Mouse (Mus musculus) midbrain, embryonic 15.5 days (tissue): ENCODE data around the gene Csmd2. TPM values are rescaled to one million over a fixed set of nuclear protein-coding genes. Genes with fewer than 3 reads are reported as not detected.

Experiments
- ATAC-seq: fragments of 200-750 bp; cut with Nextera tagmentation; replicated peaks from 2 replicates; pipeline ENCODE4 v1.8.0; 2017; ENCODE audit warnings: moderate TSS enrichment
- H3K27ac ChIP-seq: fragments of 300-500 bp; sonication (generic); 2 replicates; pipeline ENCODE4 v1.5.1; 2015; ENCODE audit warnings: mild to moderate bottlenecking, inconsistent platforms
- H3K27me3 ChIP-seq: fragments of 300-500 bp; sonication (generic); replicated peaks from 2 replicates; pipeline ENCODE4 v1.6.1; 2015; ENCODE audit warnings: inconsistent platforms
- H3K36me3 ChIP-seq: fragments of 300-500 bp; sonication (generic); replicated peaks from 2 replicates; pipeline ENCODE4 v1.6.1; 2015; ENCODE audit warnings: inconsistent platforms
- H3K4me1 ChIP-seq: fragments of 300-500 bp; sonication (generic); 2 replicates; pipeline ENCODE4 v1.6.1; 2015; ENCODE audit warnings: inconsistent platforms
- H3K4me2 ChIP-seq: fragments of 300-500 bp; sonication (generic); 2 replicates; pipeline ENCODE4 v1.6.1; 2015; ENCODE audit warnings: inconsistent platforms, mild to moderate bottlenecking, moderate library complexity
- H3K4me3 ChIP-seq: fragments of 300-500 bp; sonication (generic); 2 replicates; pipeline ENCODE4 v1.5.1; 2015; ENCODE audit warnings: mild to moderate bottlenecking, inconsistent platforms
- H3K9ac ChIP-seq: fragments of 300-500 bp; sonication (generic); 2 replicates; pipeline ENCODE4 v1.6.1; 2015; ENCODE audit warnings: mild to moderate bottlenecking, inconsistent platforms
- H3K9me3 ChIP-seq: fragments of 300-500 bp; sonication (generic); 2 replicates; pipeline ENCODE4 v1.6.1; 2016; ENCODE audit warnings: inconsistent platforms
- WGBS: fragments of 180-500 bp; shearing (Covaris S2); methylation state at CpG from one replicate; pipeline ENCODE4 v1.1.7; 2015; ENCODE audit warnings: mixed read lengths; 5-methylcytosine and 5-hydroxymethylcytosine counted together
- polyA plus RNA-seq: library from polyadenylated mRNA; unstranded; fragments of >200 nt; fragmentation: Nextera tagmentation; extraction: Ambion mirVana; gene quantifications from 2 replicates; pipeline ENCODE4 v1.2.1, GENCODE M21; 2015

The Csmd2 gene
- polyA plus RNA-seq, 1 experiment from 2014 or later = 15.1 TPM

DNA sequence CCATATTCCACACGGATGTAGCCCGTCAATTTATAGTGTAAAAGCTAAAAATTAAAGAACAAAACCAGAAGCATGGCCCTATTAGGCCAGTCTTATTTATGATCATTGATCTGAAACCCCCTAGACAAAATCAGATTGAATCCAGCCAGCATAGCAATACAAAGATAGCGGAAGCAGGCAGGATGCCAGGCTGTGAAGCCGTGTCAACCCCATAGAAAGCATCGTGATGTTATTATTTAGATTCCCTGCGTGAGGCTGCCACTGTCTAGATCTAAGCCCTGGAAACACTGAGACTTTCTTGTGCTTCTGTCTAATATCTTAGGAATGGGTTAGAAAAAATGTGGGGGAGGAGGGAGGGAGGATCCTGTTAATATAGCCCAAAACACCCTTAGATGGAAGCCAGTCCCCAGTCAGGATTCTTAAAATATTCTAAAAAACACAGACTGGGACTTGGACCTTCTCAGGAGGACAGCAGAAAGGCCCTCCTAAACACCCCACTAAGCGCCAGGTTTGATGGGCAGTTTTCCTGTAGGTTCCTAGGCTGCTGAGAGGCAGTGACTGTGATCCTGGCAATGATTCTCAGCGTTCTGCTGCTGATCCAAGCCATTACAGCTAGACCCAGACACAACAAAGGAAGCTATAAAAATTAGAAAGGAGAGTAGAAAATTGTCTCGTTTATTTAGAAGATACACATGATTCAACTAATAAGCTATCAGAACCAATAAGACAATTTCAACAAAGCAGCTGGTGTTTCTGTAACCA, 419.6 kb downstream of the Csmd2 start:
- Histone ChIP-seq H3K4me2 (no peak overlapping the region), H3K9ac (no peak overlapping the region), H3K27me3 (no peaks in the 10 kb centered on the region), H3K27ac (no peak overlapping the region), H3K9me3 (no peaks in the 10 kb centered on the region), H3K4me3 (no peak overlapping the region), H3K4me1 (peaks cover 7% of the 10 kb centered on the region), H3K36me3 (no peaks in the 10 kb centered on the region)
- ATAC-seq = no peak
- 55% methylated on average over 9 of the region's 9 CpGs for WGBS

DNA sequence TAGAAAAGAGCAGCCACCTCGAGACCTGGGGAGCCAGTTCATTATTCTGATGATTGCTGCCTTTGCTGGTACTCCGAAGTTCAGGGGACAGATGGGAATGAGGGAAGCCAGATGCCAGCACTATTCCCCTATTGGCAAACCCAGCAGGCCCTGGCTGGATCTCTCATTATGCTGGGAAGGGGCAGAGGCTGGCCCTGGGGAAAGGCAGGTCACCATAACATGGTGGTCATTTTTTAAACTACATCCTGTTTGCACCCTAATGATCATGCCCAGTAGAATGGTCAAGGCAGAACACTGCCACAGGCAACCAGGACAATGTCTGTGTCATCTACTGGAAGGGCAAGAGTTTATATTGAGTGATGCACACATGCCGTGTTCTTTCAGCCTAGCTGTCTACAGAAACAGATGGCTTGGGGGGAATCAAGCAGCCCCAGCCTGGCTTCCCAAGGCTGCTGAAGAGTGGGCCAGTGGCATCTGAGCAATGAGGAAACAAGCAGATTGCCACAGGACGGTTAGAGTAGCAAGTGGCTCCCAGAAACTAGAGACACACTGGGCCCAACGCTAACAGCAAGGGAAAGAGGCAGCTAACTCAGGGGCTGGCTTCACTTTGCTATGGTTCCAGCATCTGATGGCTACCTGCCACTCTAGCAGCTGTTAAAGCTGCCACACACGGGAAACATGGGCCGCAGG, 424.4 kb downstream of the Csmd2 start:
- Histone ChIP-seq H3K4me2 (no peak overlapping the region), H3K4me3 (no peak overlapping the region), H3K9me3 (no peaks in the 10 kb centered on the region), H3K9ac (no peak overlapping the region), H3K4me1 (peaks cover 11% of the 10 kb centered on the region), H3K27ac (no peak overlapping the region), H3K27me3 (no peaks in the 10 kb centered on the region), H3K36me3 (0 out of 2 replicates have a peak, but pooled peaks cover 7% of the 10 kb centered on the region)
- ATAC-seq = no peak
- 74% methylated on average over 7 of the region's 7 CpGs for WGBS

DNA sequence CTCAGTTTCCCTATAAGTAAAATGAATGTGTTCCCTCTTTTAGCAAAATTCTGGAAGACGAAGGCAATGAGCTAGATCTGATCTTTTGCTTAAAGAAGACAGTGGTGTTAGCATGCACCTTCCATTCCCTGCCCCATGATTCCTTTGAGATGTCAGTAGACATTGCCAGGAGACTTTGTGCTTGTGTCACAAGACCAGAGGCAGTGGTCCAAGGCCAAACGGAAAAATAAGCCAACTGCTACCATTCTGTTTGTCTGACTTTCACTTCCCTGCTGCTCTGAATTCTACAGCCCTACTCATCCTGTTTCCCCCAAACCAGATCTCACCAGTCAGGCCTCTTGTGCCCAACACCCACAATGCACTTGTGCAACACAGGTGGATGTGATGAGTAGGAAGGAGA, 427.1 kb downstream of the Csmd2 start:
- ATAC-seq = no peak
- Histone ChIP-seq H3K4me3 (no peak overlapping the region), H3K4me2 (no peak overlapping the region), H3K27ac (no peak overlapping the region), H3K27me3 (no peaks in the 10 kb centered on the region), H3K36me3 (0 out of 2 replicates have a peak, but pooled peaks cover 7% of the 10 kb centered on the region), H3K9me3 (no peaks in the 10 kb centered on the region), H3K4me1 (peaks cover 6% of the 10 kb centered on the region), H3K9ac (no peak overlapping the region)
- 93% methylated on average over 2 of the region's 2 CpGs for WGBS

DNA sequence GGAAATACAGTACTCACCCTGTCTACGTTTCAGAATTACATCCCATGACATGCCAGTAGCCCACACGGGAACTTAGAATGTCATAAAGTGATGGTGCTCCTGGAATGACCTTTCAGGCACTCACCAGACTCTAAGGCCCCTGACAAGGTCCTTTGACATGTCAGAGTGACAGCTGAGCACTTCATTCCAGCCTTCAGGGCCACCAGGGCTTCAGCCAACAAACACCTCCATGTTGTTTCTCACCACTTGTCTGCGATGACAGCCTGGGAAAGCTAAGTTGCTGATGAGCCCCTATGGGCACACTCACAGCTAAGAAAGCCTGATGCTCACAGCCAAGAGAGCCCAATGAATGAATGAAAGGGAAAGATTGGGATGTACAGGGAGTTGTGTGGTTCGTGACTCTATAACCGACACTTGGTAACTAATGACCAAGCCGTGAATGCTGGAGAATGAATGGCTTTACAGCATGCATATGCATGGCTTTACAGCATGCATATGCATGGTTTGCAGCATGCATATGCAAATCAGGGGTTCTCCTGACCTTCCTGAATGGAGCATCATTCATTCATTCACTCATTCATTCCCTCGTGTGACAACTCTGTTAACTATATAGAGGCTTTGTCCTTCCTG, 432.4 kb downstream of the Csmd2 start:
- 48% methylated on average over 7 of the region's 7 CpGs for WGBS
- Histone ChIP-seq H3K4me1 (peaks cover 6% of the 10 kb centered on the region), H3K9ac (no peak overlapping the region), H3K27me3 (no peaks in the 10 kb centered on the region), H3K4me2 (no peak overlapping the region), H3K27ac (no peak overlapping the region), H3K4me3 (no peak overlapping the region), H3K9me3 (no peaks in the 10 kb centered on the region), H3K36me3 (0 out of 2 replicates have a peak, but pooled peaks cover 3% of the 10 kb centered on the region)
- ATAC-seq = no peak

DNA sequence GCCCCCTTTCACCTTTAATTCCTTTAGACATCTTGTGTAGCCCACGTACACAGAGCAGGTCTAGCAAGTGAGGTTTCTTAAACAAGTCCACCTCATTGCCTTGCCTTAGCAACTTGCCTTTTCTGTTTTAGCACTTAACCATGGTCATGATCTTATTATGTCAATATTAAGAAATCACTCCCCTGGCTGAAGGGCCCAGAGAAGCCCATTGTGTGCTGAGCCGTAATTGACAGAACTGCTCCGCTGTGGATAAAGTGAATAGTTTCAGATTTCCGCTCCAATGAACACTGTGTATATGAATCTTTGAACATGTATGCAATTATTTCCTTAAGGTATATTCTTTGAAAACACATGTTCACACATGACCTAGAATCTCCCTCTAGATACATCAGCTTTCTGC, 434.8 kb downstream of the Csmd2 start:
- H3K9ac ChIP-seq = no peak overlapping the region
- H3K27me3 ChIP-seq = no peaks in the 10 kb centered on the region
- peaks cover 6% of the 10 kb centered on the region for H3K4me1 ChIP-seq
- no peaks in the 10 kb centered on the region for H3K9me3 ChIP-seq
- WGBS = 30% methylated on average over 4 of the region's 4 CpGs
- no peak overlapping the region for H3K4me3 ChIP-seq
- no peak overlapping the region for H3K4me2 ChIP-seq
- H3K27ac ChIP-seq = no peak overlapping the region
- no peak for ATAC-seq
- no peaks in the 10 kb centered on the region for H3K36me3 ChIP-seq

DNA sequence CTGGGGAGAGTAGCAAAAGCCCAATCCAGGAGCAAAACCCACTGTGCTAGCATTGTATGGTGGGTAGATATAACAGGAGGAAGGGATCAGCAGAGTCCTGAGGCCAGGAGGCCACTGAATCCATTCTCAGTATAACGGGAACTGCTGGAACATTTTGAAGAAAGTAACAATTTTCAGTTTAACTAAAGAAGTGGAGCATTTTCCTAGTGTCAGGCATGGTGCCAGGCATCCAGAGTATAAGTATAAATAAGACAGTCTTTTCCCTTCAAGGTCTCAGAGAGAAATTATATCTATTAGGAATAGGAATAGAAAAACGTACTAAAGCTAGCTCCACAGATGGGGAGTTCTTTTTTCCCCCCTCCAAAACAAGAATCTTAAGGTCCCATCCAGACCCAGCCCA, 437.7 kb downstream of the Csmd2 start:
- Histone ChIP-seq H3K36me3 (no peaks in the 10 kb centered on the region), H3K4me1 (peaks cover 25% of the 10 kb centered on the region), H3K4me3 (no peak overlapping the region), H3K27ac (no peak overlapping the region), H3K4me2 (no peak overlapping the region), H3K9ac (no peak overlapping the region), H3K27me3 (no peaks in the 10 kb centered on the region), H3K9me3 (no peaks in the 10 kb centered on the region)
- no peak for ATAC-seq
- WGBS = 68% methylated on average over 2 of the region's 2 CpGs

DNA sequence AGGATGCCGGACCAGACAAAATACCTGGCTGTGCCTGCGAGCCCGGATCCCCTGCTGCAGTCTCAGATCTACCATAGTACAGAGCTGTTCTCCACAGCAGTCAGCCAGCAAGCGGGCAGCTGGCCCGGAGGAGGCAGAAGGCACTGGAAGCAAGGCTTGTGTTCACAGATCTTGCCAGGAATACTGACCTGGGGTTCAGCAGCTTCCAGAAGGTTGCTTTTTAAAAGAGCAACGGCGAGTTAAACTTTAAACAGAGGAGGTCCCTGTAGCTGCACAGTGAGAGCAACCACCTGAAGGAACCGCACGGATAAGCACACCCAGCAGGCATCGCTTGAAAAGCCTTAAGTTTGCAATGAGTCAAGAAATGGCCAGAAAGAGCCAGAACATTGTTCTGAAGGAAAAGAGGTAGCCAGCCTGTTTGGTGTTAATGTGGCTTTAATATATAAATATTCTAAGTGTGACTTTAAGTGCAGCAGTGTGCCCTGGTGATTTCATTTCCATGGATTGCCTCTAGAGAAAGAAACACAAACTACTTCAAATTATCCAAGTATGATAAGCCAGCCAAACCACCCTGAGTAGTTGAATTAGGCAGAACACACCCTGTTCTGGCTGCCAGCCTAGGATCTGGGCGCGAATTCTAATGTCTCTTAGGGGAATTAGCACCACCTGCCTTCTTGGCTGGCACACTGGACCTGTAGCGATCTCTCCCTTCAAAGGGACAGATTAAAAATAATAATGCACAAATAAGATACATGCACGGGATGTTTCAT, 439.8 kb downstream of the Csmd2 start:
- WGBS = 78% methylated on average over 14 of the region's 14 CpGs
- no peaks in the 10 kb centered on the region for H3K36me3 ChIP-seq
- H3K4me1 ChIP-seq = peaks cover 21% of the 10 kb centered on the region
- H3K9ac ChIP-seq = no peak overlapping the region
- no peak for ATAC-seq
- no peak overlapping the region for H3K27ac ChIP-seq
- no peaks in the 10 kb centered on the region for H3K9me3 ChIP-seq
- H3K4me3 ChIP-seq = no peak overlapping the region
- no peaks in the 10 kb centered on the region for H3K27me3 ChIP-seq
- H3K4me2 ChIP-seq = no peak overlapping the region

DNA sequence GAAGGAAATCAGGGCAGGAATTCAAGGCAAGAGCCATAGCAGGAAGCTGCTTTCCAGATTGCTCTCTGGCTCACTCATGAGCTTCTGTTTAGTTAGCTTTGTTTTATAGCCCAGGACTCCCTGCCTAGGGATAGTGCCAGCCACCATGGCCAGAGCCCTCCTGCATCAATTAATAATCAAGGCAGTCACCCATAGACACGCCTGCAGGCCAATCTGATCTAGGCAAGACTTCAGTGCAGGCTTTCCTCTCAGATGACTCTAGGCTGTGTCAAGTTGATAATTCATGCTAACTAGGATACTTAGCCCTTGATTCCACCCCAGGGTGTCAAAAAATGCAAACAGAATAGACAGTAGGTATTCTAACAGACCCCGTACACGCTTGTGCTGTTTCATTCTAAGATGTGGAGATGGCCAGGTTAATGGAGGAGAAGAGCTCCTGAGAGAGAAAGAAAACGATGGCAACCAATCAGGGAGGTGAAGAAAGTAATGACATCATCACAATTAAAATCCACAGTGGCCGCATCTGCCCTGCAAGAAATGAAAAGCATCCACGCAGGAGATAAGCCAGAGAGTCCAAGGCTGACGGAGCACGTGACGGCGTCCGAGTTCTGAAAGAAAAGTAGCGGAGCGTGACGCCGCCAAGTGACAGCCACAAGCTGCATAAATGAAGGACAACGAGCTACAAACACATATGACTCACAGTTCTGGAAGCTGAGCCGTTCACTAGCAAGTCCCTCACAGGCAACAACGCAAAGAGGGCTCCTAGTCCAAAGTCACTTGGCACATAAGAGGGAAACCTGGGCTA, 440.8 kb downstream of the Csmd2 start:
- Histone ChIP-seq H3K27me3 (no peaks in the 10 kb centered on the region), H3K4me1 (peaks cover 18% of the 10 kb centered on the region), H3K4me3 (no peak overlapping the region), H3K9me3 (no peaks in the 10 kb centered on the region), H3K36me3 (no peaks in the 10 kb centered on the region), H3K27ac (peak overlapping the region; percentile 42), H3K4me2 (peak overlapping the region; percentile 28), H3K9ac (no peak overlapping the region)
- ATAC-seq = peak; percentile 70
- WGBS = 25% methylated on average over 18 of the region's 18 CpGs

DNA sequence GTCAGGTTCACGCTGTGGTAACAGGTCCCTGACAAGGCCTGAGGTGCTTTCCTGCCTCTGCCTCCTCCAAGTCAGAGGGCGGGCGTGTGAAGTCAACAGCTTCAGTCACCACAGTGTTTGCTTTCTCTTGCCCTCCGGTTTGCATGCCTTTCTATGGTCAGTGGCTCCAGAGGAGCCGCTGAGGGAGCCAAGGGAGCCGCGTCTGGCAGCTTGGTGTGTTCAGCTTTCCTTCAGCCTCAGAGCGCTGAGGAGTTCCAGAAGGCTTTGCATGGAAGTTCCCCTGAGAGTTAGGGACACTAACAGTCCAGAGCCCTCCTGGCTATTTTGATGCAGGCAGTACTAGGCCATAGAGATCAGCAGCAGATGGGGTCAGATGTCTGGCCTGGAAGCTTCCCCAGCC, 441.9 kb downstream of the Csmd2 start:
- 74% methylated on average over 8 of the region's 8 CpGs for WGBS
- H3K36me3 ChIP-seq = no peaks in the 10 kb centered on the region

DNA sequence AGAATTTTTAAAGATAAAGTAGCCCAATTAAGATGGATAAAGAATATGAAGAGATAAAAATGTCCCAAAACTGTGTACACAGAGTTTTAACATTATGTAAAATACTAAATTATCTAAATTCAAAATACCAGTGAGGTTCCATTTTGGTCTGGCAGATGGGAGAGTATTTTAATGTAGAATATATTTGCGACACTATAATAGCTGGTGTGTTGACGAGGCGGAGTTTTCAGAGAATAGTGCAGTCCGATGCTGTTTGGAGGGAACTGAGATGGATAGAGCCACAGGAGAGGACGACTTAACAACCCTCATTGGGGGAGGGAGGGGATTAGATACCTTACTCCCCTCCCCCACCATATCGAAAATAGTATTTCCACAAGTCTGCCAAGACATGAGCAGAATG, 452.9 kb downstream of the Csmd2 start:
- Histone ChIP-seq H3K27me3 (no peaks in the 10 kb centered on the region), H3K9me3 (no peaks in the 10 kb centered on the region), H3K9ac (no peak overlapping the region), H3K4me3 (no peak overlapping the region), H3K36me3 (no peaks in the 10 kb centered on the region), H3K4me1 (peaks cover 11% of the 10 kb centered on the region), H3K27ac (no peak overlapping the region), H3K4me2 (no peak overlapping the region)
- no peak for ATAC-seq
- 79% methylated on average over 6 of the region's 6 CpGs for WGBS

More for the DNA sequence above, 441.9 kb downstream of the Csmd2 start:
- H3K27me3 ChIP-seq = no peaks in the 10 kb centered on the region
- no peak overlapping the region for H3K4me3 ChIP-seq
- no peaks in the 10 kb centered on the region for H3K9me3 ChIP-seq
- no peak for ATAC-seq
- peaks cover 18% of the 10 kb centered on the region for H3K4me1 ChIP-seq
- H3K4me2 ChIP-seq = no peak overlapping the region
- H3K9ac ChIP-seq = no peak overlapping the region
- no peak overlapping the region for H3K27ac ChIP-seq

DNA sequence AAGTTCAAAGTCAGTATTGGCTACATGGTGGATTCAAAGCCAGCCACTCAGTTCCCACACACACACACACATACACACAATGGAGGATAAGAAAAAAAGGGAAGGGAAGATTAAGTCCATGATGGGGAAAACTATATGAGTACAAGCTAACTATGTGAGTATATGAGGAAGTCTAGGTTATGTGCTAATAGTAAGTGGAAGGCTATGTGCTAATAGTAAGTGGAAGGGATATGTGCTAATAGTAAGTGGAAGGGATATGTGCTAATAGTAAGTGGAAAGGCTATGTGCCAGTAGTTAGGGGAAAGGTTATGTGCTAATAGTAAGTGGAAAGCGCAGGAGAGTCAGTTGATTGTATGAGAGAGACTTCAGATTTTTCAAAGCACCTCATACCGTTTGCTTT, 453.6 kb downstream of the Csmd2 start:
- no peak for ATAC-seq
- WGBS = 81% methylated on average over 2 of the region's 2 CpGs
- H3K36me3 ChIP-seq = no peaks in the 10 kb centered on the region

More for the DNA sequence above, 453.6 kb downstream of the Csmd2 start:
- Histone ChIP-seq H3K4me1 (peaks cover 16% of the 10 kb centered on the region), H3K4me2 (no peak overlapping the region), H3K4me3 (no peak overlapping the region), H3K27me3 (no peaks in the 10 kb centered on the region), H3K27ac (no peak overlapping the region), H3K9ac (no peak overlapping the region), H3K9me3 (no peaks in the 10 kb centered on the region)
